Mouse (Mus musculus) limb, embryonic 15.5 days (tissue): ENCODE data around the gene Prex1. TPM values are rescaled to one million over a fixed set of nuclear protein-coding genes. Genes with fewer than 3 reads are reported as not detected.

ENCODE experiments used
- ATAC-seq: fragments of 200-750 bp; cut with Nextera tagmentation; 2 replicates; pipeline ENCODE4 v1.8.0; 2017; ENCODE audit warnings: low read depth, moderate TSS enrichment; ENCODE audit not compliant: insufficient number of reproducible peaks, low FRiP score, low TSS enrichment
- H3K27ac ChIP-seq: fragments of 300-500 bp; sonication (generic); 2 replicates; pipeline ENCODE4 v1.5.1; 2015; ENCODE audit warnings: moderate library complexity, mild to moderate bottlenecking, inconsistent platforms
- H3K27me3 ChIP-seq: fragments of 300-500 bp; sonication (generic); 2 replicates; pipeline ENCODE4 v1.6.1; 2015; ENCODE audit warnings: inconsistent platforms
- H3K36me3 ChIP-seq: fragments of 300-500 bp; sonication (generic); 2 replicates; pipeline ENCODE4 v1.6.1; 2015; ENCODE audit warnings: inconsistent platforms
- H3K4me1 ChIP-seq: fragments of 300-500 bp; sonication (generic); 2 replicates; pipeline ENCODE4 v1.6.1; 2015; ENCODE audit warnings: inconsistent platforms
- H3K4me2 ChIP-seq: fragments of 300-500 bp; sonication (generic); 2 replicates; pipeline ENCODE4 v1.6.1; 2015; ENCODE audit warnings: mild to moderate bottlenecking, inconsistent platforms
- H3K4me3 ChIP-seq: fragments of 300-500 bp; sonication (generic); 2 replicates; pipeline ENCODE4 v1.5.1; 2015; ENCODE audit warnings: mild to moderate bottlenecking, inconsistent platforms
- H3K9ac ChIP-seq: fragments of 300-500 bp; sonication (generic); 2 replicates; pipeline ENCODE4 v1.6.1; 2015; ENCODE audit warnings: inconsistent platforms
- H3K9me3 ChIP-seq: fragments of 300-500 bp; sonication (generic); 2 replicates; pipeline ENCODE4 v1.6.1; 2016; ENCODE audit warnings: inconsistent platforms
- WGBS: fragments of 180-500 bp; shearing (Covaris S2); methylation state at CpG from one replicate; pipeline ENCODE4 v1.1.7; 2015; 5-methylcytosine and 5-hydroxymethylcytosine counted together
- polyA plus RNA-seq: library from polyadenylated mRNA; unstranded; fragments of >200 nt; fragmentation: Nextera tagmentation; extraction: Ambion mirVana; gene quantifications from 2 replicates; pipeline ENCODE4 v1.2.1, GENCODE M21; 2015

The Prex1 gene
- polyA plus RNA-seq, 1 experiment from 2014 or later = 19.1 TPM

DNA sequence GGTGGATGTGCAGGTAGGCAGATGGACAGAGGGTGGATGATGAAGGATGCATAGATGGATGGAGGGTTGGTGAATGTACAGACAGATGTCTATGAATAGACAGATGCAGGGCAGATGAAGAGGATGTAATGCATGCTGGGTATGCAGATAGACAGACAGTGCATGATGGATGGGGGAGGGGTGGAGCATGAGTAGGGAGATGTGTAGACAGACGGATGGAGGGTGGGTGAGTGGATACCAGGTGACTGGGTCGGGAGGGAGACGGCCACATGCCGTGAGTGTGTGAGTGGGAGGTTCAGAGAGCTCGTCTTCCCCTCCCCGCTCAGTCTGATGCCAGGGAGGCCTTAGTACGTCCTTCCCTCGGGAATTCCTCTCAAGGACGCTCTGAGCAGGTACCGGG, 134.3 kb downstream of the Prex1 start:
- Histone ChIP-seq H3K27ac (no peak overlapping the region), H3K9me3 (no peaks in the 10 kb centered on the region), H3K4me2 (no peak overlapping the region), H3K27me3 (no peaks in the 10 kb centered on the region), H3K36me3 (peaks cover 40% of the 10 kb centered on the region), H3K9ac (no peak overlapping the region), H3K4me3 (no peak overlapping the region), H3K4me1 (no peaks in the 10 kb centered on the region)
- 79% methylated on average over 10 of the region's 10 CpGs for WGBS
- no peak for ATAC-seq

DNA sequence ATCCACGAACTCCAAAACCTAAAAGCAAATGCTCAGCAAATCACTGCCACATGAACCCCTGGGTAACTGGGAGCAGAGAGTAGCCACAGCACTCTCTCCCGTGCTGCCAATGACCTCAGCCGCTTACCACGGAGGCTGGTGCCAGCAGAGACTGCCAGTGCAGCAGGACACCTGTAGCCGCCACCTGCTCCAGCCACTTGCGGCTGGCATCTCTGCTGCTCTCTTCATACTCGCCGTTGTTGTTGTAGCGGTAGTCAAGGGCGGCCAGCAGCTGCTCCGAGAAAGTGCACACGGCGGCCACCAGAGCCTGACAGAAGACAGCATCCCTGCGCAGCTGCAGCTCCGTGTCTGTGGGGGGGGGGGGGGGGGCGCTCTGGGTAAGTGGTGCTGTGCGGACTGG, 138.2 kb downstream of the Prex1 start:
- Histone ChIP-seq H3K9ac (no peak overlapping the region), H3K4me2 (no peak overlapping the region), H3K9me3 (no peaks in the 10 kb centered on the region), H3K27ac (no peak overlapping the region), H3K4me1 (no peaks in the 10 kb centered on the region), H3K27me3 (no peaks in the 10 kb centered on the region), H3K36me3 (peaks cover 44% of the 10 kb centered on the region), H3K4me3 (no peak overlapping the region)
- ATAC-seq = no peak
- 72% methylated on average over 17 of the region's 17 CpGs for WGBS

DNA sequence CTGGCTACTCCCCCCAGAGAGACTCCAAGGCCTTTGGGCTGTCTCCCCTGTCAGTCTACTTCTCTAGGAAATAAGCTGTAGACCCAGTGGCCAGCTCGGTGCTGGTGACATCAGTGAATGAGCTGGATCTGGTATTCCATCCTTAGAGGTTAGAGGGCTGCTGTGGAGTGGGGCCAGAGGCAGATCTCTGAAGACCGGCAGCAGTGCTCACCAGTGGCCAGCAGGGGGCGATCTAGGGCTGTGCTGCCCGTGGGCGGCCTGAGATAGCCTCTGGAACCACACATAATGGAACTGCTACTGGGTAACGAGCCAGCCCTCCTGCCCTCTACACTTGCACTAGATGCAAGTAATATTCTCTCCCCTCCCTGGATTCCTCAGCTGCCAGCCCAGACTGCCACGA, 138.7 kb downstream of the Prex1 start:
- Histone ChIP-seq H3K4me2 (no peak overlapping the region), H3K4me1 (no peaks in the 10 kb centered on the region), H3K9ac (no peak overlapping the region), H3K36me3 (peaks cover 47% of the 10 kb centered on the region), H3K27ac (no peak overlapping the region), H3K27me3 (no peaks in the 10 kb centered on the region), H3K9me3 (no peaks in the 10 kb centered on the region), H3K4me3 (no peak overlapping the region)
- WGBS = 16% methylated on average over 7 of the region's 7 CpGs
- no peak for ATAC-seq

DNA sequence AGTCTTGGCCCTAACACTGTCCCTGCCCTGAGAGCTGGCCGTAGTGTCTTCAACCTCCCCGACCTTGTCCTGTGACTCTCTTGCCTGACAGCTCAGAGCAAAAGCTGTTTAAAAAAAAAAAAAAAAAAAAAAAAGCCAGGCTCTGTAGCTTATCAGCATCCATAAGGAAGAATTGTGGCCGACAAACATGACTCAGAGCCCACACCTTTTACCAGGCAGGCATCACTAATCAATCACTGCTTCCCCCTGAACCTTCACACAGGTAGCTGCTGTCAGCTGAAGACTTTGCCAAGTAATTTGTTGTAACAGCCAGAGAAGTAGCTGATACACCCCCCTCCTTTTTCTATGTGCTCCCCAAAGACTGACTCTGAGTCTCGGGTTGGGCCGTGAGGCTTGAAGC, 140.0 kb downstream of the Prex1 start:
- 86% methylated on average over 5 of the region's 5 CpGs for WGBS
- ATAC-seq = no peak
- H3K9me3 ChIP-seq = no peaks in the 10 kb centered on the region
- peaks cover 47% of the 10 kb centered on the region for H3K36me3 ChIP-seq
- no peak overlapping the region for H3K4me2 ChIP-seq
- H3K4me1 ChIP-seq = no peaks in the 10 kb centered on the region
- no peak overlapping the region for H3K9ac ChIP-seq
- no peaks in the 10 kb centered on the region for H3K27me3 ChIP-seq
- H3K27ac ChIP-seq = no peak overlapping the region
- no peak overlapping the region for H3K4me3 ChIP-seq

DNA sequence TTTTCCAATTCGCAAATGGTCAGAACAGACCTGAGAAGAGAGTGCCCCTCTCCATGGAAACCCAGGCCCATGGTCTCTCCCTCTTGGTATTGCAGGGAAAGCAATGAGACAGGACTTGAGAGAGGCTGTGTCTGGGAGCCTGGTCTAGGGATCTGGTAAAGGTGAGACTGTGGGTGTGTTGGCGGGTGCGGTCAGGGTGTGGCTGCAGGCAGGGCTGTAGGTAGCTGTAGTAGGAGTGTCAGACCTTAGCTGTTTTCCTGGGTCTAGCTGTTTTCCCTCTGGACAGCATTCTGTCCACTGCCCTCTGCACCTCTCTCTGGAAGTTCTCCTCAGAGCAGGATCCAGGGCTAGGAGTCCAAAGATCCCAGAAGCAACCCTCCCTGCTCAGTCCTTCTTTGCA, 141.3 kb downstream of the Prex1 start:
- H3K4me3 ChIP-seq = no peak overlapping the region
- no peaks in the 10 kb centered on the region for H3K9me3 ChIP-seq
- no peak overlapping the region for H3K9ac ChIP-seq
- no peak overlapping the region for H3K27ac ChIP-seq
- H3K4me2 ChIP-seq = no peak overlapping the region
- no peaks in the 10 kb centered on the region for H3K27me3 ChIP-seq
- H3K36me3 ChIP-seq = peaks cover 53% of the 10 kb centered on the region
- ATAC-seq = no peak
- WGBS = 95% methylated on average over 3 of the region's 3 CpGs
- no peaks in the 10 kb centered on the region for H3K4me1 ChIP-seq

DNA sequence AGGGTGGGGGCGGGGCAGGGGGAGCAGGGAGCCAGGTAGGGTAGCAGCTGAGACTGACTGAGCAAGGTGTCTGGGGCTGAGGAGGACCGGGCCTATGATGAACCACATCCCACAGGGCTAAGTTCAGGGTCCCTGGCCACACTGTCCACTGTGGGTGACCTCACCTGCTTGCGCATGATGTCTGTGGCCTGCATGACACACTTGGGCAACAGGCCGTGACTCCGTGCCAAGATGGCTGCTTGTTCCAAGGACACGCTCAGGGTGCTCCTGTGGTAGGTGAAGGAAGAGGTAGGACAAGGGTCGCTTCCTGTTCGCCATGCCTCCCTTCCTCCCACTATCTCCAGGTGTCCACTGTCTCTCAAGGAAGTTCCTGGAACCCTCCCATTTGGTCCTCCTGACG, 144.4 kb downstream of the Prex1 start:
- Histone ChIP-seq H3K4me1 (peaks cover 8% of the 10 kb centered on the region; the same call in 1 of the 2 replicates), H3K27ac (no peak overlapping the region), H3K9me3 (no peaks in the 10 kb centered on the region), H3K36me3 (peaks cover 54% of the 10 kb centered on the region), H3K4me2 (no peak overlapping the region), H3K9ac (no peak overlapping the region), H3K4me3 (no peak overlapping the region), H3K27me3 (no peaks in the 10 kb centered on the region)
- no peak for ATAC-seq
- 88% methylated on average over 9 of the region's 9 CpGs for WGBS

DNA sequence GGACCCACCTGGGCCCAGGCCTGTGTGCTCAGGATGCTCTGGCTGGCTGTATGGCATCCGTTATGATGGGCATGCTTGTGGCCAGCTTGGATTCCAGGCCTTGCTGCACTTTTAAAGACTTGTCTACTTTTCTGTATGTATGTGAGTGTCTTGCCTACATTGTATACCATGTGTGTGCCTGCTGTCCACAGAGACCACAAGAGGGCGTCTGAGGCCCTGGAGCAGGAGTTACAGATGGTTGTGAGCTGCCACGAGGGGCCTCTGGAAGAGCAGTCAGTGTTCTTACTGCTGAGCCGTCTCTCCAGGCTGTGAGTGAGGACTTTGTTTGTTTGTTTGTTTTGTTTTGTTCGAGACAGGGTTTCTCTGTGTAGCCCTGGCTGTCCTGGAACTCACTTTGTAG, 148.1 kb downstream of the Prex1 start:
- ATAC-seq = no peak
- Histone ChIP-seq H3K36me3 (peaks cover 28% of the 10 kb centered on the region), H3K9ac (no peak overlapping the region), H3K4me2 (no peak overlapping the region), H3K27ac (no peak overlapping the region), H3K4me1 (peaks cover 20% of the 10 kb centered on the region), H3K27me3 (no peaks in the 10 kb centered on the region), H3K9me3 (no peaks in the 10 kb centered on the region), H3K4me3 (no peak overlapping the region)
- WGBS = 74% methylated on average over 5 of the region's 5 CpGs

DNA sequence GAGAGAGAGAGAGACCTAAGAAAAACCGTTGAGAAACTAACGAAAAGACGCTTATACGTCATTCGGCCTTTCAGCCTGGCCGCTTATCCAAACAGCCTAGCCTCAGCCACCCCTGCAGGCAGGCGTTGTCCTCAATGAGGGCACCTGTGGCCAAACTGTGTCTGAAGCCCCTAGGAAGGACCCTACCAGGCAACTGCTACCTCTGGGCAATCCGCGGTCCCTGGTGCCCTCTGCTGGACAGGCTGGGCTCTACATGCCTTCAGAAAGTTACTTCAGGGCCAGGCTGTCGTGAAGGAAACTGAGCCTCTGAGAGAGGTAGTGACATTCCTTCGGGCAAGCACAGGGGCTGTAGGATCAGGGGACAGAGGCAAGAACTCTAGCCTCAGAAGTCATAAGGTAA, 149.2 kb downstream of the Prex1 start:
- H3K4me2 ChIP-seq = peak overlapping the region; percentile 36
- no peak overlapping the region for H3K9ac ChIP-seq
- no peak for ATAC-seq
- WGBS = 4% methylated on average over 11 of the region's 11 CpGs
- H3K36me3 ChIP-seq = peaks cover 18% of the 10 kb centered on the region
- peak overlapping the region; percentile 9; the same call in 1 of the 2 replicates for H3K4me3 ChIP-seq
- H3K27me3 ChIP-seq = no peaks in the 10 kb centered on the region
- H3K27ac ChIP-seq = 0 out of 2 replicates have a peak overlapping the region, but pooled peaks have one; percentile 7
- no peaks in the 10 kb centered on the region for H3K9me3 ChIP-seq
- H3K4me1 ChIP-seq = peaks cover 22% of the 10 kb centered on the region

DNA sequence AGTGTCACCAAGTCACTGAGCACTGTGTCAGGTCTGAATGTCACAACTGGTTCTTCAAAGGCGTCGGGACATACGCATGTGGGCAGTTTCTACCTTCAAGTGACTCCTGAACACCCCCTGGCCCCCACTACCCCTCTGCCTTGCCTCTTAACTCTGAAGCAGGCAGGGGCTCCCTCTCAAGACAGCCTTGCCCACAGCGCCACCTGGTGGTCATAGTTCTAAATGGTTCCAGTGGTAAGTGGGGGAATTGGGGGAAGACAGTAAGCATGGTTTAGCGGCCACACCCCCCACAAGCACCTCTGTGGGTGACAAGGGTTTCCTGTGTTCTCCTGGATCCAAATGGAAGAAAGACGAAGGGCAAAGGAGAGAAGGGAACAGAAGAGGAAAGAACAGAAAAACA, 149.7 kb downstream of the Prex1 start:
- no peak for ATAC-seq
- Histone ChIP-seq H3K36me3 (peaks cover 15% of the 10 kb centered on the region), H3K9me3 (no peaks in the 10 kb centered on the region), H3K27ac (no peak overlapping the region), H3K27me3 (no peaks in the 10 kb centered on the region), H3K4me2 (peak overlapping the region; percentile 36; the same call in 1 of the 2 replicates), H3K4me3 (no peak overlapping the region), H3K9ac (no peak overlapping the region), H3K4me1 (peaks cover 23% of the 10 kb centered on the region)
- 5% methylated on average over 6 of the region's 6 CpGs for WGBS

DNA sequence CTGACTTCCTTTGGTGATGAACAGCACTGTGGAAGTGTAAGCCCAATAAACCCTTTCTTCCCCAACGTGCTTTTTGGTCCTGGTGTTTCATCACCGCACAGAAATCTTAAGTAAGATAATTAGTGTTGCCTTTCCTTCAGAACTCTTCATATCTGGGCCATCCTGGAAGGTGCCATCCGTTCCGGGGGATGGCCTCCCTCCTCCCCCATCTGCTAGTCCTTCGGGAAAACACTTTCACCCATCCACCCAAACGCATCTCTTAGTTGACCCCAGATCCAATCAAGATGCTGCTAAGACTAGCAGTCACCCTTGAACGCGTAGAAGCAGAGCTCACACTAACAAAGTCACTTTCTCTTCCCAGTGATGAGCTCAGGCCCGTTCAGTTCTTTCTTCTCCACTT, 150.6 kb downstream of the Prex1 start:
- no peak overlapping the region for H3K9ac ChIP-seq
- 83% methylated on average over 9 of the region's 9 CpGs for WGBS
- peaks cover 23% of the 10 kb centered on the region for H3K4me1 ChIP-seq
- H3K27me3 ChIP-seq = no peaks in the 10 kb centered on the region
- no peak overlapping the region for H3K27ac ChIP-seq
- peaks cover 11% of the 10 kb centered on the region for H3K36me3 ChIP-seq
- H3K9me3 ChIP-seq = no peaks in the 10 kb centered on the region
- no peak overlapping the region for H3K4me2 ChIP-seq
- H3K4me3 ChIP-seq = no peak overlapping the region
- no peak for ATAC-seq

DNA sequence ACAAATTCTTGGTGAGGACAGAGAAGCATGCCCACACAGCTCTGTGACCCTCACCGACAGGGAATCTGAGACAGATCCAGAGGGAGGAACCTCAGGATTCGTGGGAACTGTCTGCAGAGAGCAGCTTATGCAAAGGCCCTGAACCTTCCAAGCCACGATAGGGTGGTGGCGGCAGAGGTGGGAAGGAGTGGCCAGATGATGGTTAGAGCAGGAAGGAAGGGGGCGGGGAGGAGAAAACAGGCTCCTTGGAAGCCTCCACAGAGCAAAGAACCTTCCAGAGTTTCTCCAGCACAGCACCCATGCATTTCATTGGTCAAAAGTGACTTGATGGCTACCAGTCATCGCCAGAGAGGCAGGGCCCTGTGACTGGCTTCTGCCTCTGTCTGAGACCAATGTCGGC, 151.9 kb downstream of the Prex1 start:
- WGBS = 59% methylated on average over 7 of the region's 7 CpGs
- Histone ChIP-seq H3K4me3 (no peak overlapping the region), H3K4me2 (no peak overlapping the region), H3K9ac (no peak overlapping the region), H3K4me1 (peaks cover 23% of the 10 kb centered on the region), H3K36me3 (no peaks in the 10 kb centered on the region), H3K27me3 (no peaks in the 10 kb centered on the region), H3K9me3 (no peaks in the 10 kb centered on the region), H3K27ac (0 out of 2 replicates have a peak overlapping the region, but pooled peaks have one; percentile 4)
- ATAC-seq = no peak

DNA sequence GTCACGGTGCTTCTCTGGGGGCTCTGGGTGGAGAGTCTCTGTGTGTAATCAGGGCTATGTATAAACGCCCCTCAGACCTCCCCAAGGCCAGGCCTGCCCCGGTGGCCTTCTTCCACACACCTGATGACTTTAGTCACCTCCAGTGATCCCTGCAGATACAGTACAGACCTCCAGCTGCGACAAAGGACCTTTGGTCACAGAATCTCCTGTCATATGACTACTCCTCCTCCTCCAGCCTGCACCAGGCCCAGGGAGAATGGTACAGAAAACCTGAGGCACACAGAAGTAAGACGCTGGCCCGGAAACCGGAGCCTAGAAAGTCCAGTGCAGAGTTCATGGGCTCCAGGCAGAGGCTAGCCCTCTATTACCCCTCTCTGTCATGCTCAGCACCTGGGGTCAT, 152.8 kb downstream of the Prex1 start:
- Histone ChIP-seq H3K4me2 (no peak overlapping the region), H3K27ac (no peak overlapping the region), H3K36me3 (no peaks in the 10 kb centered on the region), H3K4me1 (peaks cover 23% of the 10 kb centered on the region), H3K9ac (no peak overlapping the region), H3K9me3 (no peaks in the 10 kb centered on the region), H3K27me3 (no peaks in the 10 kb centered on the region), H3K4me3 (no peak overlapping the region)
- no peak for ATAC-seq
- 79% methylated on average over 7 of the region's 7 CpGs for whole genome bisulfite sequencing

DNA sequence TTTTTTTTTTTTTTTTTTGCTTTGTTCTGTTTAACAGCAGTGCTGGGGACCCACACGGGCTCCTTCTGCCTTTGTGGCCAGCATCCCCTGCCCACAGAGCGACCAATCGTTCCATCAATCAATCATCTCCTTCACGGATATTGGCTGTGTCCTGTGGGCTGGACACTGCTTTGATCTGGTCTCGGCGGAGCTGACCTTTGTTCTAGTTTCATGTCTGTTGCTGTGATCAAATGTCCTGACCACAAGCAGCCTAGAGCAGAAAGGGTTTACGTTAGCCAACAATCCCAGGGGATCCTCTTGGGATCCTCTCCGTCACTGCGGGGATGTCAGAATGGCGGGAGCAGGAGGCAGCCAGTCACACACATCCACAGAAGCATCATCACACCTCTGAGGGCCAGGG, 154.1 kb downstream of the Prex1 start:
- no peaks in the 10 kb centered on the region for H3K27me3 ChIP-seq
- no peaks in the 10 kb centered on the region for H3K9me3 ChIP-seq
- no peak overlapping the region for H3K9ac ChIP-seq
- peaks cover 18% of the 10 kb centered on the region for H3K4me1 ChIP-seq
- H3K4me3 ChIP-seq = no peak overlapping the region
- no peak overlapping the region for H3K27ac ChIP-seq
- no peak for ATAC-seq
- no peak overlapping the region for H3K4me2 ChIP-seq
- no peaks in the 10 kb centered on the region for H3K36me3 ChIP-seq
- 29% methylated on average over 10 of the region's 10 CpGs for WGBS
